Mouse (Mus musculus): ENCODE results near the gene Hist1h4d.
A peak's percentile ranks its signal among the peaks of the same experiment; 100 is the strongest.
"Not testable (repeated sequence)": the region's sequence is repeated elsewhere in the genome, so short reads cannot be mapped to it uniquely, and the experiment has no call there.

DNA sequence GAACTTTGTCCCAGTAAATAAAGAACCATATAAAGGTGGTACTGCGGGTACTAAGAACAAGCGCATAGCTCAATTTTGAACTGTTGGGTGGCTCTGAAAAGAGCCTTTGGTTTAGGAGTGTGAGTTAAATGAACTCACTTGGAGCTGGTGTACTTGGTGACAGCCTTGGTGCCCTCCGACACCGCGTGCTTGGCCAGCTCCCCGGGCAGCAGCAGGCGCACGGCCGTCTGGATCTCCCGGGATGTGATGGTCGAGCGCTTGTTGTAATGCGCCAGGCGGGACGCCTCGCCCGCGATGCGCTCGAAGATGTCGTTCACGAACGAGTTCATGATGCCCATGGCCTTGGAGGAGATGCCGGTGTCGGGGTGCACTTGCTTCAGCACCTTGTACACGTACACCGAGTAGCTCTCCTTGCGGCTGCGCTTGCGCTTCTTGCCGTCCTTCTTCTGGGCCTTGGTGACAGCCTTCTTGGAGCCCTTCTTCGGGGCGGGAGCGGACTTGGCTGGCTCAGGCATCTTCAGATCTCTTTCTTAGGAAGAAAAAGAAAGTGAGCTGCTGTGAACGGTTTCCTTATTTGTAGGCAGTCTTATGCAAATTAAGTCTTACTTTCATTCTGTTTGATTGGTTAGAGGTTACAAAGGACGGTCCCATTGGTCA is 4.2 kb downstream of the Hist1h4d start:
- not testable (repeated sequence) for TF ChIP-seq CTCF (IDR thresholded peaks at IDR 0.05; ENCODE audit: extremely low read depth, insufficient read length, insufficient replicate concordance, low read depth, low read length)
- TF ChIP-seq POLR2A (IDR thresholded peaks at IDR 0.05; ENCODE audit: low read depth, low read length) = peak; percentile 88

Data from small intestine, adult 2 months (tissue).